Mouse (Mus musculus) cerebellum, postnatal 4 days (tissue): ENCODE data around the gene Impdh2.
A peak's percentile ranks its signal among the peaks of the same experiment; 100 is the strongest.

Experiments
- DNase-seq, 2 experiments: peaks; one replicate each; pipeline ENCODE4 v3.0.0; 2022; ENCODE audit warnings: low spot score in 2 of 2, mixed read lengths in 1 of 2

The Impdh2 gene

GRCm38 (mm10) chr9:108569381-108570206 is 9.5 kb downstream of the Impdh2 start, which contains the start of gene Dalrd3:
Gene Dalrd3 (plus strand): TSS chr9:108569886.
- peak; percentile 79 to 88 for DNase-seq

- peak; percentile 65 to 78 for DNase-seq
These were observed 10.3 kb downstream of the Impdh2 start for GRCm38 (mm10) chr9:108570207-108570896.

GRCm38 (mm10) chr9:108571401-108571973 is 11.4 kb downstream of the Impdh2 start:
- no peak for DNase-seq

- DNase-seq: no peak
These were observed 12.2 kb downstream of the Impdh2 start for GRCm38 (mm10) chr9:108572321-108572720.

- peak in 1 of 2 experiments; percentile 80 for DNase-seq
These were observed 13.9 kb downstream of the Impdh2 start for GRCm38 (mm10) chr9:108573774-108574690.

- DNase-seq: no peak
These were observed 14.8 kb downstream of the Impdh2 start for GRCm38 (mm10) chr9:108574921-108575320.

- DNase-seq: no peak
These were observed 15.5 kb downstream of the Impdh2 start for GRCm38 (mm10) chr9:108575321-108576297.

- DNase-seq: no peak
These were observed 16.9 kb downstream of the Impdh2 start for GRCm38 (mm10) chr9:108577025-108577424.

GRCm38 (mm10) chr9:108577934-108578544 is 18.0 kb downstream of the Impdh2 start:
- peak in 1 of 2 experiments; percentile 61 for DNase-seq

- DNase-seq: peak; percentile 88 to 92
These were observed 18.7 kb downstream of the Impdh2 start, which contains the start of gene Wdr6 for GRCm38 (mm10) chr9:108578545-108579343. Gene Wdr6 (minus strand): TSS chr9:108578739.

GRCm38 (mm10) chr9:108579344-108579690 is 19.2 kb downstream of the Impdh2 start:
- no peak for DNase-seq

- DNase-seq: peak; percentile 61 to 74
These were observed 27.6 kb downstream of the Impdh2 start for GRCm38 (mm10) chr9:108587571-108588180.

GRCm38 (mm10) chr9:108589229-108589628 is 29.1 kb downstream of the Impdh2 start:
- peak in 1 of 2 experiments; percentile 17 for DNase-seq

GRCm38 (mm10) chr9:108591462-108591861 is 31.4 kb downstream of the Impdh2 start:
- no peak for DNase-seq

- DNase-seq: no peak
These were observed 34.3 kb downstream of the Impdh2 start for GRCm38 (mm10) chr9:108594354-108594753.

- DNase-seq: peak; percentile 41 to 66
These were observed 37.1 kb downstream of the Impdh2 start, which contains the start of gene P4htm for GRCm38 (mm10) chr9:108596998-108597764. Gene P4htm (minus strand): TSS chr9:108597667.

GRCm38 (mm10) chr9:108599021-108599566 is 39.0 kb downstream of the Impdh2 start:
- DNase-seq: no peak
